Mouse (Mus musculus) fat pad, adult 2 months (tissue): Measurements from ENCODE around the gene Slc25a27.

ENCODE experiments used
- DNase-seq: peaks from one replicate; pipeline ENCODE4 v3.0.0-alpha.2; 2011; ENCODE audit warnings: low read depth, low spot score; ENCODE audit errors: extremely low read depth

The Slc25a27 gene

GRCm38 (mm10) chr17:43666576-43667289, at the start of gene Slc25a27:
TSS of gene Slc25a27 (minus strand) at chr17:43667214.
- DNase-seq = peak; percentile 42

- no peak for DNase-seq
These were observed 49.6 kb upstream of the Slc25a27 start for GRCm38 (mm10) chr17:43716601-43717000.

GRCm38 (mm10) chr17:43714191-43714590, 47.2 kb upstream of the Slc25a27 start:
- no peak for DNase-seq

GRCm38 (mm10) chr17:43711557-43712352, 44.7 kb upstream of the Slc25a27 start:
- DNase-seq = no peak

- DNase-seq = no peak
These were observed 40.2 kb upstream of the Slc25a27 start for GRCm38 (mm10) chr17:43707254-43707653.

GRCm38 (mm10) chr17:43706749-43707148, 39.7 kb upstream of the Slc25a27 start:
- DNase-seq = no peak

GRCm38 (mm10) chr17:43704216-43704930, 37.4 kb upstream of the Slc25a27 start:
- DNase-seq = no peak

GRCm38 (mm10) chr17:43701060-43701459, 34.0 kb upstream of the Slc25a27 start:
- no peak for DNase-seq

- DNase-seq = no peak
These were observed 32.1 kb upstream of the Slc25a27 start for GRCm38 (mm10) chr17:43698997-43699649.

GRCm38 (mm10) chr17:43689591-43689990, 22.6 kb upstream of the Slc25a27 start:
- DNase-seq = no peak

GRCm38 (mm10) chr17:43684638-43685037, 17.6 kb upstream of the Slc25a27 start:
- peak; percentile 80 for DNase-seq

- no peak for DNase-seq
These were observed 17.1 kb upstream of the Slc25a27 start for GRCm38 (mm10) chr17:43684086-43684485.

GRCm38 (mm10) chr17:43677317-43677716, 10.3 kb upstream of the Slc25a27 start:
- DNase-seq = no peak

GRCm38 (mm10) chr17:43676241-43676640, 9.2 kb upstream of the Slc25a27 start:
- DNase-seq = no peak

- no peak for DNase-seq
These were observed 8.2 kb upstream of the Slc25a27 start for GRCm38 (mm10) chr17:43675228-43675627.

GRCm38 (mm10) chr17:43671907-43672306, 4.9 kb upstream of the Slc25a27 start:
- DNase-seq = peak; percentile 63

GRCm38 (mm10) chr17:43669145-43669695, 2.2 kb upstream of the Slc25a27 start:
- DNase-seq = no peak

GRCm38 (mm10) chr17:43667290-43667843, 353 bp upstream of the Slc25a27 start, which contains the start of gene Cyp39a1:
TSS of gene Cyp39a1 (plus strand) at chr17:43667425.
- DNase-seq = no peak

GRCm38 (mm10) chr17:43651314-43652046, 15.5 kb downstream of the Slc25a27 start:
- no peak for DNase-seq
